Mouse (Mus musculus) spleen, embryonic (tissue): ENCODE data around the gene Pdcd1.
"Not testable (repeated sequence)": the region's sequence is repeated elsewhere in the genome, so short reads cannot be mapped to it uniquely, and the experiment has no call there.

ENCODE experiments used
- CTCF ChIA-PET: fragments of 350-600 bp; sonication (Branson Sonifier 250); formaldehyde crosslinking; loops from one replicate; lab custom pipeline; 2022; lab: Charles Lee

Pdcd1 gene

GRCm38 (mm10) chr1:94033075-94033602 is 19.2 kb downstream of the Pdcd1 start:
- CTCF ChIA-PET, result no interaction called here

- CTCF ChIA-PET, result no interaction called here
These were observed 23.6 kb downstream of the Pdcd1 start for GRCm38 (mm10) chr1:94028741-94029140.

- CTCF ChIA-PET, result no interaction called here
These were observed 24.7 kb downstream of the Pdcd1 start for GRCm38 (mm10) chr1:94027506-94028108.

- CTCF ChIA-PET, result no interaction called here
These were observed 32.2 kb downstream of the Pdcd1 start, which contains the start of gene Neu4 for GRCm38 (mm10) chr1:94020151-94020550. Gene Neu4 (plus strand): TSS chr1:94020451.

- CTCF ChIA-PET, result no interaction called here
These were observed 40.7 kb downstream of the Pdcd1 start for GRCm38 (mm10) chr1:94011643-94012042.

- CTCF ChIA-PET, result not testable (repeated sequence)
These were observed 43.5 kb downstream of the Pdcd1 start for GRCm38 (mm10) chr1:94008826-94009225.

- CTCF ChIA-PET, result not testable (repeated sequence)
These were observed 46.3 kb downstream of the Pdcd1 start for GRCm38 (mm10) chr1:94005954-94006506.

GRCm38 (mm10) chr1:94001023-94001422 is 51.3 kb downstream of the Pdcd1 start:
- CTCF ChIA-PET, result no interaction called here

- CTCF ChIA-PET, result not testable (repeated sequence)
These were observed 60.9 kb downstream of the Pdcd1 start for GRCm38 (mm10) chr1:93991491-93991890.

GRCm38 (mm10) chr1:93991068-93991467 is 61.3 kb downstream of the Pdcd1 start:
- CTCF ChIA-PET, result not testable (repeated sequence)

- CTCF ChIA-PET, result not testable (repeated sequence)
These were observed 62.1 kb downstream of the Pdcd1 start, which contains the start of gene Gal3st2c for GRCm38 (mm10) chr1:93990209-93990608. Gene Gal3st2c (plus strand): TSS chr1:93990509.

- CTCF ChIA-PET, result no interaction called here
These were observed 63.6 kb downstream of the Pdcd1 start for GRCm38 (mm10) chr1:93988786-93989185.
